Mouse (Mus musculus): Measurements from ENCODE around the gene Zfp511. TPM values are rescaled to one million over a fixed set of nuclear protein-coding genes. Genes with fewer than 3 reads are reported as not detected.

The Zfp511 gene
- polyA plus RNA-seq (2015; fragmentation: Nextera tagmentation; extraction: Ambion mirVana), result 38.3 and 40.4 TPM in 2 replicates

DNA sequence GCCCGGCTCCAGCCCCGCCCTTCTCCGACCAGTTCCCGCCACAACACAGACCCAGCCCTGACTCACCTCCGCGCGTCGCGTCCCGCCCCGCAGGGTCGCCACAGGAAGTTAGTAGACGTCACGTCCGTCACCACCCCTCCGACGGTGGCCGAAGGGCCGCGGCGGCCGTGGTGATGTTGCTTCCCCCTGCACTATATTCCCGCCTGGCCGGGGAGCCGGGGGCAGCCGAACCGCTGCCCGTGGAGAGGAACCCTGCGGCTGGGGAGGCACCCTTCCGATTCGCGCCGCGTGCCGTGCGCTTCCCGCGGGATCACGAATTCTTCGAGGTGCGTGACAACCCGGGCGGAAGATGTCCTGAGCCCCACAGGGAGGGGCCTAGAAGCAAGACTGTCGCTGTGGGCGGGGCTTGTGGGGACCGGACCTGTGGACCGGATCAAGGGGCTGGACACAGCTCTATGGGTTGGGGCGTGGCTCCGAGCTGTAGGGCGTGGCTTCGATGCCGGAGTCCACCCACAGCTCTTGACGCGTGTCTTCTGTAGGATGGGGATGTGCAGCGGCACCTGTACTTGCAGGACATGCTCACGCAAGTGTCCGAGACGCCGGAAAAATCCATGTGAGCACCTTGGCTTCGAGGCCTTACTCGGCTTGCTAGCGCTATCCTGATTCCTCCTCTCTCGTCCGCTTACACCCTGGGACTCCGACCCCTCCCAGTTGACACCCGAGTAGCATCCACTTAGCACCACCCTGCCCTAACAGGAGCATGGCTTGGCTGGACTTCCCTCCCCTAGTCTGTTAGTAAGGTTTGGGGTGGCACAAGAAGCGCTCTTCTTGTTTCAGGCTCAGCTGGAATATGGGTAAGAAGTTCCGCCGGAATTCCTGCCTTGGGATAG is at the start of gene Zfp511, which contains the start of gene Tubgcp2:
Zfp511 (plus strand) TSS at position 111 of the 890 bp plus-strand sequence.
Tubgcp2 (minus strand) TSS at position 389 of the 890 bp plus-strand sequence.
- H3K27me3 ChIP-seq, result no peaks in the 10 kb centered on the region
- WGBS, result under 1% methylated on average over 66 of the region's 69 CpGs
- ATAC-seq (replicated peaks; ENCODE audit: low FRiP score), result peak; percentile 99

GRCm38 (mm10) chr7:139988272-139988671 is 47.9 kb upstream of the Zfp511 start:
- H3K27me3 ChIP-seq, result no peaks in the 10 kb centered on the region
- no peaks in the 10 kb centered on the region for H3K9me3 ChIP-seq (replicated peaks)
- 85% methylated on average over 9 of the region's 9 CpGs for WGBS
- no peaks in the 10 kb centered on the region for H3K4me1 ChIP-seq
- no peaks in the 10 kb centered on the region for H3K36me3 ChIP-seq
- no peak for ATAC-seq (replicated peaks; ENCODE audit: low FRiP score)
- no peak overlapping the region for H3K27ac ChIP-seq
- H3K4me2 ChIP-seq, result no peak overlapping the region
- H3K4me3 ChIP-seq (replicated peaks), result no peak overlapping the region
- no peak overlapping the region for H3K9ac ChIP-seq

More for the DNA sequence above, at the start of gene Zfp511, which contains the start of gene Tubgcp2:
- Histone ChIP-seq H3K9me3 (replicated peaks) (no peaks in the 10 kb centered on the region), H3K27ac (peak within 1 kb of the TSS; percentile 95), H3K9ac (peak within 1 kb of the TSS; percentile 89), H3K4me2 (peak within 1 kb of the TSS; percentile 82), H3K4me3 (replicated peaks) (peak within 1 kb of the TSS; percentile 91), H3K36me3 (peaks cover 37% of the 10 kb centered on the region), H3K4me1 (peaks cover 21% of the 10 kb centered on the region)

DNA sequence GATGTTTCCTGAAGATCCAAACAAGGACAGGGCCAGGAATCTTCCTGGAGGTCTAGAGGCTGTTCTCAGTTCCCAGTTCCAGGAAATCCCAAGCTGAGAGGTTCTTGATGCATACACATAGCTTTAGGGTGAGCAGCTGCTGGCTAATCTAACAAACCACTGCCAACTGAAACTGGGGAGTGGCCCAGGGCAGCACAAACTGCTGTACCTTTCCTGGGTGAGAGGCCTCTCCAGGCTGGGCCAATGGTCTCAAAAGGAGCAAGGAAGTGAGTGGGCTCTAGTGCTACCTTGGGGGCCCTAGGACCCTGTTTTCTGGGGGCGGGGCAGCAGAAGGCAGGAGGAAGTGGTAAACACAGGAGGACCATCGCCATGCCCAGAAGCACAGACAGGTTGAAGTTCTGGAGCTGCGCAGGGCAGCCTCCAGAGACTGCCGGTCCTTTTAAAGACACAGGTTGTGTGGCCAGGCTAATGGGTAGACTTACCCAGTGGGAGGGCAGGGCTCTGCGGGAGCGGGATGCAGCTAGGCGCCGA is 45.3 kb upstream of the Zfp511 start:
- Histone ChIP-seq H3K36me3 (peaks cover 11% of the 10 kb centered on the region), H3K4me3 (replicated peaks) (no peak overlapping the region), H3K9me3 (replicated peaks) (no peaks in the 10 kb centered on the region), H3K9ac (no peak overlapping the region), H3K4me2 (no peak overlapping the region), H3K27me3 (no peaks in the 10 kb centered on the region), H3K4me1 (no peaks in the 10 kb centered on the region), H3K27ac (no peak overlapping the region)
- 76% methylated on average over 8 of the region's 8 CpGs for WGBS
- no peak for ATAC-seq (replicated peaks; ENCODE audit: low FRiP score)

DNA sequence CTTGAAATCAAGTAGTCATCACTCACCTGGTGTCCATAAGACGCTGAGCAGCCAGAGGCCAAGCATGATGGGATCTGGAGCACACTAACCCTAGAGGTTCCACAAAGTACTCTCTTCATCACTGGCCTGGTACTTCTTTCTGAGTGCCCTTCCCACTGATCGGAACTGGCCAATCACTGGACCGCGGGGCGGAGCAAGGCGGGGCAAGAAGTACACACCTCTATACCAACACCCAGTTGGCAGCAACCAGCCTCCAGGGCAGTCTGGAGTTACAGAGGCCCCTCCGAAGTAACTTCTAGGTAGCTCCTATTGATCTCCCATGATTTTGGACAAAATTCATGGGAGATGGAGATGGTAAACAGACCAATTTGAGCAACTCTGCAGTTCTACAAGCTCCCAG is 43.8 kb upstream of the Zfp511 start, which contains the start of gene Adam8:
Adam8 (minus strand) TSS at position 157 of the 400 bp plus-strand sequence.
- no peaks in the 10 kb centered on the region for H3K27me3 ChIP-seq
- no peak within 1 kb of the TSS for H3K9ac ChIP-seq
- no peak within 1 kb of the TSS for H3K4me2 ChIP-seq
- no peaks in the 10 kb centered on the region for H3K9me3 ChIP-seq (replicated peaks)
- H3K27ac ChIP-seq, result no peak within 1 kb of the TSS
- no peaks in the 10 kb centered on the region for H3K4me1 ChIP-seq
- WGBS, result 29% methylated on average over 7 of the region's 7 CpGs
- peaks cover 26% of the 10 kb centered on the region for H3K36me3 ChIP-seq
- peak; percentile 74 for ATAC-seq (replicated peaks; ENCODE audit: low FRiP score)
- no peak within 1 kb of the TSS for H3K4me3 ChIP-seq (replicated peaks)

DNA sequence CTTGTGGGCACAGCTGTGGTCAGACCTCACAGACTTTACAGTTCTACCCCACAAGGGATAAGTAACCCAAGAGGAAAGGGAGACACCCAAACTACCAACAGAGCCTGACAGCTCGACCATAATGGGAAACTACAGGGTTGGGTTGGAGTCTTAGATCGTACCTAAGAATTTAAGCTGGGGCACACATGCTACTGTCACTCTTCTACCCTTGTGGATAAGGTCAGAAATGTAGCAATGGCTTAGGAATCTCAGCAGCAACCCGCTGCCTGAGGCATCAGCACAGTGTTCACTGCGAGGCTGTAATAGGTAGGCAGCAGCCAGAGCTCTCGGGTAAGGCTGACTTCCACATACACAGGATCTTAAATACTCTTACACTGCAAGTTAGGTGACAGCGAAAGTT is 42.7 kb upstream of the Zfp511 start:
- no peaks in the 10 kb centered on the region for H3K4me1 ChIP-seq
- no peak overlapping the region for H3K4me3 ChIP-seq (replicated peaks)
- H3K9ac ChIP-seq, result no peak overlapping the region
- 92% methylated on average over 6 of the region's 6 CpGs for WGBS
- H3K9me3 ChIP-seq (replicated peaks), result no peaks in the 10 kb centered on the region
- no peak for ATAC-seq (replicated peaks; ENCODE audit: low FRiP score)
- no peak overlapping the region for H3K4me2 ChIP-seq
- H3K36me3 ChIP-seq, result peaks cover 37% of the 10 kb centered on the region
- no peaks in the 10 kb centered on the region for H3K27me3 ChIP-seq
- H3K27ac ChIP-seq, result no peak overlapping the region

DNA sequence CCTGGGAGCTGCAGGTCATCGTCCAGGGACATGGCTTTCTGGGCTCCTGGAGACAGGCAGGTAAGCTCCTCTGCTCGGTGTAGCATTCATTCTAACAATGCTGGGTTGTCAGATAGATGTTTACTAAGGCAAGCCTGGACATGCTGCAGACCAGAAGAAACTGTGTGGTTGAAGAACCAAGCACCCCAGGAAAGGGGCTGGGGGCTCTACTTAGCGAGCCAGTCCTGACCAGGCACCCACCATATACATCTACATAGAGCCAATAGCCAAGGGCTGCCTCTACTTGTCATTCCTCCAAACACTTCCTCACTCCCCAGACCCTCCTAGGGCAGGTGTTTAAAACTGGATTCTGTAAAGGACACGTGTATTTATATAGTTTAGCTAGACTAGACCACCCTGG is 42.0 kb upstream of the Zfp511 start:
- 85% methylated on average over 4 of the region's 4 CpGs for WGBS

DNA sequence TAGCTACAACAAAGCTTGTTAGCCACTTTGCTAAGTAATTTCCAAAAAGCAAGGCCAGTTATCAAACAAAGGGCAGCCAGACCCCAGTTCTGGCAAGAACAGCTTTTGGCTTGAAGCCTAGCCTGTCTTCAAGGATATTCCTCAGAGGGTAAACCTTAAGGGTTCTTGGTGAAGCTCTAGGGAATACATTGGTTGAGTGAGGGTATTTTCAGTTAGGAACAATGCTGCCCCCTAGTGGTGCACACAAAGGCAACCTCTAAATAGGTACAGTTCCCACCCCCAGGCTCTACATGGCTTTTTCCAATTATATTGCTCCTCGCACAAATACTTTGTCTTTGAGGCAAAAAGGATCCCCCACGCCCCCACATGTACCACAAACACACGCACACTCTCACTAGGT is 41.5 kb upstream of the Zfp511 start:
- WGBS, result 39% methylated on average over 3 of the region's 3 CpGs
- Histone ChIP-seq H3K4me1 (no peaks in the 10 kb centered on the region), H3K9me3 (replicated peaks) (no peaks in the 10 kb centered on the region), H3K27me3 (no peaks in the 10 kb centered on the region), H3K4me3 (replicated peaks) (no peak overlapping the region), H3K27ac (no peak overlapping the region), H3K36me3 (peaks cover 48% of the 10 kb centered on the region), H3K4me2 (no peak overlapping the region), H3K9ac (no peak overlapping the region)
- no peak for ATAC-seq (replicated peaks; ENCODE audit: low FRiP score)

More for the DNA sequence above, 42.0 kb upstream of the Zfp511 start:
- H3K27me3 ChIP-seq, result no peaks in the 10 kb centered on the region
- ATAC-seq (replicated peaks; ENCODE audit: low FRiP score), result no peak
- H3K9ac ChIP-seq, result no peak overlapping the region
- no peak overlapping the region for H3K4me2 ChIP-seq
- H3K36me3 ChIP-seq, result peaks cover 43% of the 10 kb centered on the region
- no peak overlapping the region for H3K4me3 ChIP-seq (replicated peaks)
- H3K4me1 ChIP-seq, result no peaks in the 10 kb centered on the region
- no peaks in the 10 kb centered on the region for H3K9me3 ChIP-seq (replicated peaks)
- H3K27ac ChIP-seq, result no peak overlapping the region

GRCm38 (mm10) chr7:139998691-139999350 is 37.4 kb upstream of the Zfp511 start:
- Histone ChIP-seq H3K9me3 (replicated peaks) (no peaks in the 10 kb centered on the region), H3K27me3 (no peaks in the 10 kb centered on the region), H3K9ac (no peak overlapping the region), H3K4me1 (no peaks in the 10 kb centered on the region), H3K27ac (no peak overlapping the region), H3K4me3 (replicated peaks) (no peak overlapping the region), H3K4me2 (no peak overlapping the region), H3K36me3 (peaks cover 85% of the 10 kb centered on the region)
- ATAC-seq (replicated peaks; ENCODE audit: low FRiP score), result no peak
- 94% methylated on average over 13 of the region's 13 CpGs for WGBS

DNA sequence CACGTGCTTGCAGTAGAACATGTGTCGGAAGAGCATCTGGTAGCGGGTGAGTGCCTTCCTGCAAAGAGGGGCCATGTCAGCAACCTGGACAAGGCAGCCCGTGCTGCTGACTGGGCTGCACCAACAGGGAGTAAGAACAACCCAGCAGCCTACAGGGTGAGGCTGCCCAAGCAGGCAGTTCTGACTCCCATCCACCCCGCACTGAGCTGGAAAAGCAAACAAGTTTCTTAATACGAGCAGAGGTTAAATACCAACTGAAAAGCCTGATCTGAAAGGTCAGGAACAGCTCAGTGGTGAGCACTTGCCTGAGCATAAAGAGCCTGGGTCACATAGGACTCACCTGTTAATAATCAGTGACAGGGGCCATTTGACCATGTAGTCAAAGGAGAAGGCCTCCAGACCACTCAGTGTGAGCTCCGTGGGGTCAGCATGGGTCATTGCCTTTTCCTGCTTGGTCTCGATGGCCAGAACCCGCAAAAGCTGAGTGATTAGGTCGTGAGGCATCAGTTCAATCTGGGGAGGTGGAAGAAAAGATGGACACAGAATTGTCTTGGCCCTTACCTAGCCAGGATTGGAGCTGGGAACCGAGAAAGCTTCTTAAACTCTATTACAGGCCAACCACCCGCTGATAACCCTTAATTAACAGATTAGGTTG is 35.0 kb upstream of the Zfp511 start:
- WGBS, result 69% methylated on average over 12 of the region's 12 CpGs
- H3K4me1 ChIP-seq, result no peaks in the 10 kb centered on the region
- no peaks in the 10 kb centered on the region for H3K27me3 ChIP-seq
- no peak overlapping the region for H3K4me3 ChIP-seq (replicated peaks)
- H3K4me2 ChIP-seq, result no peak overlapping the region
- no peak overlapping the region for H3K27ac ChIP-seq
- no peaks in the 10 kb centered on the region for H3K9me3 ChIP-seq (replicated peaks)
- no peak for ATAC-seq (replicated peaks; ENCODE audit: low FRiP score)
- H3K36me3 ChIP-seq, result peaks cover 95% of the 10 kb centered on the region
- H3K9ac ChIP-seq, result no peak overlapping the region

DNA sequence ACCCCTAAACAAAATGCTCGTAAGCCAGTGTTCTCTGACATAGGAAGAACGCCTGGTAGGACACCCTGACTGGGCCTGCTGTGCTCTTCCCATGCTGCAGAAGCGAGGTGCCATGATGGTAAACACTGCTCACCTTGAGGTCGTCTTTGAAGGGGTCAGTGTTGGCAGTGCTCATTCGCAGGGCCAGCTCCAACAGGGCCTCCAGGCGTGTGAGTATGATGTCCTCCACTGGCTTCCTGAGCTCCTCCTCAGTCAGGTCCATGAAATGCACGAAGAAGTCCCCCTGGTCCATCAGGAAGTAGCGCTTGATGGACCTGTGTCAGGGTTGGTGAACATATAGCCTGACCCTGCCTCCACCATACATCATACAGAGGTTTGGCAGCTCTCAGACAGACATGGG is 31.5 kb upstream of the Zfp511 start:
- Histone ChIP-seq H3K4me2 (no peak overlapping the region), H3K27me3 (no peaks in the 10 kb centered on the region), H3K9ac (no peak overlapping the region), H3K4me1 (no peaks in the 10 kb centered on the region), H3K27ac (no peak overlapping the region), H3K4me3 (replicated peaks) (no peak overlapping the region), H3K9me3 (replicated peaks) (no peaks in the 10 kb centered on the region), H3K36me3 (peaks cover 83% of the 10 kb centered on the region)
- WGBS, result 92% methylated on average over 8 of the region's 8 CpGs
- no peak for ATAC-seq (replicated peaks; ENCODE audit: low FRiP score)

DNA sequence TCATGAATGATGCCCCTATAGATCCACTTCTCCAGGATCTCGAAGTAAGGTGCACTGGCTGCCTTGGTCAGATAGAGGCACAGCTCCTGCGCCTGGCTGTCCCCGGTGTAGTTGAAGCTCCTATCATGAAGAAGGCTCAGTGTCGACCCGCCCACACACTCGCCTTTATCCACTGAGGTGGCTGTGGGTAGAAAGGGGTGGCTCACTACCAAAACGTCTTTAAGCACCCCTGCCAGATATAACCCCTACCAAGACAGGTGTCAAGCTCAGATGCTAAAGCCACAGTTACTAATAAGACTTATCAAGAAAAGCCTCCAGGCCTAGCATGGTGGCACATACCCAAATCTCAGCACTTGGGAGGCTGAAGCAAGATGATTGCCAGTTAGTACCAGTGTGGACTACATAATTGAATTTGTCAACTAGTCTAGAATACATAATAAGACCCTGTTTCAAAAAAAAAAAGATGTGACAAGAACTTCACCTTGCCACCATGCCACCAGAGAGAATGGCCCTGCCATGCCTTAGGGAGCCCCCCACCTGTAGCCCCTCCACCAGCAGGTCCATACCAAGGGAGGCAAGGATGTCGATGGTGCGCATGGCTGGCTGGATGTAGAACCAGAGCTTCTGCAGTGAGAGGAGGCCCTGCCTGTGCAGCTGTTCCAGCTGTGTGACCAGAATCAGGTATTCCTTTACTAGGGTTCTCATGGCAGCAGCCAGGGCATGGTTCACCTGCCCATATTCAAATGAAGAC is 29.2 kb upstream of the Zfp511 start:
- no peaks in the 10 kb centered on the region for H3K4me1 ChIP-seq
- H3K9me3 ChIP-seq (replicated peaks), result no peaks in the 10 kb centered on the region
- WGBS, result 94% methylated on average over 9 of the region's 9 CpGs
- no peak overlapping the region for H3K4me3 ChIP-seq (replicated peaks)
- H3K27me3 ChIP-seq, result no peaks in the 10 kb centered on the region
- H3K9ac ChIP-seq, result no peak overlapping the region
- no peak overlapping the region for H3K27ac ChIP-seq
- peaks cover 73% of the 10 kb centered on the region for H3K36me3 ChIP-seq
- no peak for ATAC-seq (replicated peaks; ENCODE audit: low FRiP score)
- H3K4me2 ChIP-seq, result no peak overlapping the region
